Mouse (Mus musculus): Measurements from ENCODE around the gene Vipr1. TPM values are rescaled to one million over a fixed set of nuclear protein-coding genes. Genes with fewer than 3 reads are reported as not detected.
A peak's percentile ranks its signal among the peaks of the same experiment; 100 is the strongest.

The Vipr1 gene
- polyA plus RNA-seq, 1 experiment from 2014 or later, result 0.33 TPM

GRCm38 (mm10) chr9:121706029-121706675 is 63.6 kb downstream of the Vipr1 start:
- Histone ChIP-seq H3K9me3 (no peaks in the 10 kb centered on the region), H3K27ac (replicated peaks) (no peak overlapping the region), H3K9ac (no peak overlapping the region), H3K27me3 (replicated peaks) (no peaks in the 10 kb centered on the region), H3K4me3 (no peak overlapping the region), H3K4me1 (peaks cover 42% of the 10 kb centered on the region), H3K36me3 (no peaks in the 10 kb centered on the region), H3K4me2 (peak overlapping the region; percentile 94; the same call in 1 of the 2 replicates)
- WGBS, result 74% methylated on average over 6 of the region's 6 CpGs
- no peak for ATAC-seq (ENCODE audit: extremely low read depth, insufficient number of reproducible peaks, low FRiP score, low TSS enrichment)

GRCm38 (mm10) chr9:121707801-121708200 is 65.3 kb downstream of the Vipr1 start:
- Histone ChIP-seq H3K9me3 (no peaks in the 10 kb centered on the region), H3K27me3 (replicated peaks) (no peaks in the 10 kb centered on the region), H3K36me3 (peaks cover 7% of the 10 kb centered on the region), H3K4me3 (no peak overlapping the region), H3K4me2 (no peak overlapping the region), H3K9ac (0 out of 2 replicates have a peak overlapping the region, but pooled peaks have one; percentile 13), H3K27ac (replicated peaks) (no peak overlapping the region), H3K4me1 (peaks cover 53% of the 10 kb centered on the region)
- ATAC-seq (ENCODE audit: extremely low read depth, insufficient number of reproducible peaks, low FRiP score, low TSS enrichment), result no peak
- 46% methylated on average over 6 of the region's 6 CpGs for WGBS

GRCm38 (mm10) chr9:121708506-121709486 is 66.3 kb downstream of the Vipr1 start:
- ATAC-seq (ENCODE audit: extremely low read depth, insufficient number of reproducible peaks, low FRiP score, low TSS enrichment), result no peak
- 69% methylated on average over 7 of the region's 7 CpGs for WGBS

GRCm38 (mm10) chr9:121709898-121710583 is 67.5 kb downstream of the Vipr1 start, which contains the start of gene Ss18l2:
Ss18l2 (plus strand) TSS chr9:121710329.
- 4% methylated on average over 37 of the region's 37 CpGs for WGBS
- Histone ChIP-seq H3K27me3 (replicated peaks) (no peaks in the 10 kb centered on the region), H3K4me2 (peak within 1 kb of the TSS; percentile 84), H3K4me1 (peaks cover 44% of the 10 kb centered on the region), H3K36me3 (peaks cover 19% of the 10 kb centered on the region), H3K4me3 (peak within 1 kb of the TSS; percentile 94), H3K9me3 (no peaks in the 10 kb centered on the region), H3K27ac (replicated peaks) (peak within 1 kb of the TSS; percentile 99), H3K9ac (peak within 1 kb of the TSS; percentile 97)
- ATAC-seq (ENCODE audit: extremely low read depth, insufficient number of reproducible peaks, low FRiP score, low TSS enrichment), result peak; percentile 100

More at GRCm38 (mm10) chr9:121708506-121709486, 66.3 kb downstream of the Vipr1 start:
- H3K4me2 ChIP-seq, result no peak overlapping the region
- H3K27me3 ChIP-seq (replicated peaks), result no peaks in the 10 kb centered on the region
- H3K27ac ChIP-seq (replicated peaks), result no peak overlapping the region
- peaks cover 17% of the 10 kb centered on the region for H3K36me3 ChIP-seq
- no peak overlapping the region for H3K4me3 ChIP-seq
- no peaks in the 10 kb centered on the region for H3K9me3 ChIP-seq
- peaks cover 51% of the 10 kb centered on the region for H3K4me1 ChIP-seq
- H3K9ac ChIP-seq, result peak overlapping the region; percentile 68; the same call in 1 of the 2 replicates

GRCm38 (mm10) chr9:121710584-121710975 is 68.1 kb downstream of the Vipr1 start:
- Histone ChIP-seq H3K9me3 (no peaks in the 10 kb centered on the region), H3K27ac (replicated peaks) (peak overlapping the region; percentile 99), H3K4me2 (peak overlapping the region; percentile 84), H3K9ac (peak overlapping the region; percentile 97), H3K36me3 (peaks cover 19% of the 10 kb centered on the region), H3K4me3 (peak overlapping the region; percentile 94), H3K4me1 (peaks cover 39% of the 10 kb centered on the region), H3K27me3 (replicated peaks) (no peaks in the 10 kb centered on the region)
- WGBS, result under 1% methylated on average over 18 of the region's 18 CpGs
- ATAC-seq (ENCODE audit: extremely low read depth, insufficient number of reproducible peaks, low FRiP score, low TSS enrichment), result no peak

GRCm38 (mm10) chr9:121717048-121717447 is 74.5 kb downstream of the Vipr1 start:
- peaks cover 25% of the 10 kb centered on the region for H3K4me1 ChIP-seq
- no peak overlapping the region for H3K4me2 ChIP-seq
- no peak overlapping the region for H3K9ac ChIP-seq
- H3K4me3 ChIP-seq, result no peak overlapping the region
- H3K9me3 ChIP-seq, result 0 out of 2 replicates have a peak, but pooled peaks cover 11% of the 10 kb centered on the region
- no peaks in the 10 kb centered on the region for H3K27me3 ChIP-seq (replicated peaks)
- ATAC-seq (ENCODE audit: extremely low read depth, insufficient number of reproducible peaks, low FRiP score, low TSS enrichment), result no peak
- H3K27ac ChIP-seq (replicated peaks), result no peak overlapping the region
- WGBS, result 80% methylated on average over 2 of the region's 2 CpGs
- peaks cover 34% of the 10 kb centered on the region for H3K36me3 ChIP-seq

GRCm38 (mm10) chr9:121718070-121718705 is 75.7 kb downstream of the Vipr1 start:
- H3K4me2 ChIP-seq, result peak overlapping the region; percentile 76
- no peak for ATAC-seq (ENCODE audit: extremely low read depth, insufficient number of reproducible peaks, low FRiP score, low TSS enrichment)
- H3K27me3 ChIP-seq (replicated peaks), result no peaks in the 10 kb centered on the region
- peaks cover 28% of the 10 kb centered on the region for H3K4me1 ChIP-seq
- 0 out of 2 replicates have a peak, but pooled peaks cover 11% of the 10 kb centered on the region for H3K9me3 ChIP-seq
- H3K4me3 ChIP-seq, result peak overlapping the region; percentile 91
- peak overlapping the region; percentile 98 for H3K27ac ChIP-seq (replicated peaks)
- peaks cover 23% of the 10 kb centered on the region for H3K36me3 ChIP-seq
- WGBS, result 62% methylated on average over 15 of the region's 15 CpGs
- peak overlapping the region; percentile 83 for H3K9ac ChIP-seq

GRCm38 (mm10) chr9:121718792-121719318 is 76.3 kb downstream of the Vipr1 start, which contains the start of gene Nktr:
Nktr (plus strand) TSS chr9:121719169.
- Histone ChIP-seq H3K4me2 (peak within 1 kb of the TSS; percentile 96), H3K9me3 (0 out of 2 replicates have a peak, but pooled peaks cover 11% of the 10 kb centered on the region), H3K27ac (replicated peaks) (peak within 1 kb of the TSS; percentile 98), H3K9ac (peak within 1 kb of the TSS; percentile 99), H3K36me3 (peaks cover 17% of the 10 kb centered on the region), H3K27me3 (replicated peaks) (no peaks in the 10 kb centered on the region), H3K4me3 (peak within 1 kb of the TSS; percentile 91), H3K4me1 (peaks cover 32% of the 10 kb centered on the region)
- under 1% methylated on average over 61 of the region's 61 CpGs for WGBS
- peak; percentile 99 for ATAC-seq (ENCODE audit: extremely low read depth, insufficient number of reproducible peaks, low FRiP score, low TSS enrichment)

GRCm38 (mm10) chr9:121719347-121720331 is 77.1 kb downstream of the Vipr1 start:
- WGBS, result under 1% methylated on average over 66 of the region's 87 CpGs
- Histone ChIP-seq H3K9ac (peak overlapping the region; percentile 99), H3K27ac (replicated peaks) (peak overlapping the region; percentile 98), H3K27me3 (replicated peaks) (no peaks in the 10 kb centered on the region), H3K4me1 (peaks cover 32% of the 10 kb centered on the region), H3K4me2 (peak overlapping the region; percentile 96), H3K4me3 (peak overlapping the region; percentile 91), H3K9me3 (0 out of 2 replicates have a peak, but pooled peaks cover 11% of the 10 kb centered on the region), H3K36me3 (peaks cover 15% of the 10 kb centered on the region)
- no peak; the same call in 1 of the 2 replicates for ATAC-seq (ENCODE audit: extremely low read depth, insufficient number of reproducible peaks, low FRiP score, low TSS enrichment)

Measured in heart, embryonic 13.5 days (tissue).